Mouse (Mus musculus): ENCODE data around the gene Rfxap. TPM values are rescaled to one million over a fixed set of nuclear protein-coding genes. Genes with fewer than 3 reads are reported as not detected.
A peak's percentile ranks its signal among the peaks of the same experiment; 100 is the strongest.

Gene Rfxap
- polyA plus RNA-seq, 1 experiment: 69.0 TPM

DNA sequence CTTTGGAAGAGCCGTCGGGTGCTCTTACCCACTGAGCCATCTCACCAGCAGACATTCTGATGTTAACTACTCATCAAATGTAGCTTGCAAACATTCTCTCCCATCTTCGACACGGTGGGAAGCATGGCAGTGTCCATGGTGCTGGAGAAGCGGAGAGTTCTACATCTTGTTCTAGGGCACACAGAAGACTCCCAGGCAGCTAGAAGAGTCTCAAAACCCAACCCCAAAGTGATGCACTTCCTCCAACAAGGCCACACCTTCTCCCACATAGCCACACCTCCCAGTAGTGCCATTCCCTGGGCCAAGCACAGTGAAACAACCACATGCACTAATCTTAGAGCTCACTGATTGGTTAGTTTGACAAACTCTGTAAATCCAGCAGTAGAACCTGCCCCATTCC, 1.5 kb upstream of the Rfxap start:
- no peak for TF ChIP-seq POLR2A (IDR thresholded peaks at IDR 0.05; ENCODE audit: borderline replicate concordance, insufficient read depth, low read length)
- no peak for TF ChIP-seq CTCF (IDR thresholded peaks at IDR 0.05; ENCODE audit: borderline replicate concordance, insufficient read depth, low read depth, low read length)
- no peak for DNase-seq
- H3K27me3 ChIP-seq (ENCODE audit: control insufficient read depth, insufficient read depth, low read length): no peaks in the 10 kb centered on the region
- H3K4me3 ChIP-seq (replicated peaks; ENCODE audit: insufficient read depth, low read depth, low read length): no peak overlapping the region
- no peaks in the 10 kb centered on the region; the same call in 1 of the 2 replicates for H3K4me1 ChIP-seq (ENCODE audit: control insufficient read depth, insufficient read depth, low read length)
- H3K27ac ChIP-seq (ENCODE audit: insufficient read depth, low read length): no peak overlapping the region
- 73% methylated on average over 5 of the region's 5 CpGs for WGBS

DNA sequence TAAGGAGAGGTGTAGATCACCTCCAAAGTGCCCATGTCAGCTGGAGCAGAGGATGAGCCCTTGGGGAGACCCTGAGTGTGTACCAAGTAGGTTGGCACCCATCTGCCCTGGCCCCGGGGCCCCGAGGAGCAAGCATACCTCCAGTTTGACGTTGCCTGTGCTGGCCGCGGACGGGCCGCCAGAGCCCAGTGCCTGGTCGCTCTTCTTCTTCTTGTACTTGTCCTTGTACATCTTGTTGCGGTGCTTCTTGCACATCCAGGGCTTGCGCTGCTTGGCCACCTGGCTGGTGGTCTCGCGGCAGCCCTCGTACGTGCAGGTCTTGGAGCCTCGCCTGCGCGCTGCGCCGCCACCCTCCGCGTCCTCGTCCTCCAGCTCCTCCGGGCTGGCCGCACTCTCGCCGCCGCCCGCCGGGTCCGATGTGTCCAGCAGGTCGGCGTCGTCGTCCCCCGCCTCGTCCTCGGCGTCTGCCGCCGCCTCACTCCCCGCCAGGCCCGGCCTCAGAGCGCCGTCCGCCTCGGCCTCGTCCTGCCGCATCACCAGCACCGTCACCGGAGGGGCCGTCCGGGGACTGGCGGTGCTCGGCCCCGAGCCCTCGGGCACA, 430 bp downstream of the Rfxap start:
- TF ChIP-seq CTCF (IDR thresholded peaks at IDR 0.05; ENCODE audit: borderline replicate concordance, insufficient read depth, low read depth, low read length) (no peak), POLR2A (IDR thresholded peaks at IDR 0.05; ENCODE audit: borderline replicate concordance, insufficient read depth, low read length) (no peak)
- Histone ChIP-seq H3K4me1 (ENCODE audit: control insufficient read depth, insufficient read depth, low read length) (no peaks in the 10 kb centered on the region; the same call in 1 of the 2 replicates), H3K4me3 (replicated peaks; ENCODE audit: insufficient read depth, low read depth, low read length) (peak overlapping the region; percentile 85), H3K27me3 (ENCODE audit: control insufficient read depth, insufficient read depth, low read length) (no peaks in the 10 kb centered on the region), H3K27ac (ENCODE audit: insufficient read depth, low read length) (peak overlapping the region; percentile 85)
- under 1% methylated on average over 56 of the region's 56 CpGs for WGBS
- DNase-seq: no peak

DNA sequence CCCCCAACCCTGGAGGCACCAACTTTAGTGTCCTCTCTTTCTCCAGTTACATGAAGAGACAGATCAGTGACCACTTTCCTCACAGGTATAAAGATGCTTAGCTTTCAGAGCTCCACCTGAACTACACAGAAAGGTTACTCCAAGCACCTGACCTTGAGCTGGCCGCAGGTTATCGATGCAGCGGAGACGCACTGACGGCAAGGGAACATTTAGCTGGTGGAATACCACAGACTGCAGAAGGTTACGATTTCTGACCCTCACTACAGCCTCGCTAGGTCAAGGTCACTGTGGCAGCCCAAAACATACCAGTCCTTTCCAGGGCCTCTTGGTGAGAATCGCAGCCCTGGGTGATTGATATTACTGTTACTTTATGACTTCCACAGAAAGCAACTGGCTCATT, 3.9 kb downstream of the Rfxap start:
- no peak overlapping the region for H3K4me3 ChIP-seq (replicated peaks; ENCODE audit: insufficient read depth, low read depth, low read length)
- WGBS: 95% methylated on average over 8 of the region's 8 CpGs
- DNase-seq: no peak
- TF ChIP-seq POLR2A (IDR thresholded peaks at IDR 0.05; ENCODE audit: borderline replicate concordance, insufficient read depth, low read length) (no peak), CTCF (IDR thresholded peaks at IDR 0.05; ENCODE audit: borderline replicate concordance, insufficient read depth, low read depth, low read length) (no peak)
- H3K27me3 ChIP-seq (ENCODE audit: control insufficient read depth, insufficient read depth, low read length): no peaks in the 10 kb centered on the region
- no peaks in the 10 kb centered on the region; the same call in 1 of the 2 replicates for H3K4me1 ChIP-seq (ENCODE audit: control insufficient read depth, insufficient read depth, low read length)
- H3K27ac ChIP-seq (ENCODE audit: insufficient read depth, low read length): no peak overlapping the region

GRCm38 (mm10) chr3:54797211-54797610, 10.4 kb downstream of the Rfxap start:
- Histone ChIP-seq H3K4me3 (replicated peaks; ENCODE audit: insufficient read depth, low read depth, low read length) (no peak overlapping the region), H3K27me3 (ENCODE audit: control insufficient read depth, insufficient read depth, low read length) (no peaks in the 10 kb centered on the region), H3K27ac (ENCODE audit: insufficient read depth, low read length) (no peak overlapping the region), H3K4me1 (ENCODE audit: control insufficient read depth, insufficient read depth, low read length) (no peaks in the 10 kb centered on the region)
- peak; percentile 49 to 58 for DNase-seq
- TF ChIP-seq CTCF (IDR thresholded peaks at IDR 0.05; ENCODE audit: borderline replicate concordance, insufficient read depth, low read depth, low read length) (peak; percentile 53; the same call in 1 of the 2 replicates), POLR2A (IDR thresholded peaks at IDR 0.05; ENCODE audit: borderline replicate concordance, insufficient read depth, low read length) (no peak)
- WGBS: 35% methylated on average over 16 of the region's 16 CpGs

DNA sequence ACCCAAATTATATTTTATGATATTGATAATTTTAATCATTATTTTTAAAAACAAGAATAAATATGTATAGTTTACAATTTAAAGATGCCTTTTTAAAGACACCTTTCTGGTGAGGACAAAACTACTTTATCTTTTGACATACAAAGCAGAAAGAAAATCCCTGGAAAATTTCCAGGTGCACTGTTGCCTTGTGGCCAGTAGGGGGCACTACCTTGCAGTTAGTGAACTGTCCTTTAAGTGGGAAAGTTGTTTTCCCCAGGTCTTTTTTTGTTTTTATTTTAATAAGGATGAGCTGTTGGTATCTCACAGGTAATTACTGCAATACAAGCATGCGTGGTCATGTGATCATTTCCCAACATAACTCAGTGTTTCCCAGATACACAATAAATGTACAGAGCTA, 11.8 kb downstream of the Rfxap start:
- Histone ChIP-seq H3K27me3 (ENCODE audit: control insufficient read depth, insufficient read depth, low read length) (no peaks in the 10 kb centered on the region), H3K4me3 (replicated peaks; ENCODE audit: insufficient read depth, low read depth, low read length) (no peak overlapping the region), H3K4me1 (ENCODE audit: control insufficient read depth, insufficient read depth, low read length) (no peaks in the 10 kb centered on the region), H3K27ac (ENCODE audit: insufficient read depth, low read length) (no peak overlapping the region)
- TF ChIP-seq POLR2A (IDR thresholded peaks at IDR 0.05; ENCODE audit: borderline replicate concordance, insufficient read depth, low read length): no peak
- TF ChIP-seq CTCF (IDR thresholded peaks at IDR 0.05; ENCODE audit: borderline replicate concordance, insufficient read depth, low read depth, low read length): peak; percentile 27; the same call in 1 of the 2 replicates
- 100% methylated on average over 1 of the region's 1 CpGs for WGBS
- no peak for DNase-seq

GRCm38 (mm10) chr3:54795379-54795778, 12.2 kb downstream of the Rfxap start:
- 95% methylated on average over 5 of the region's 5 CpGs for WGBS
- Histone ChIP-seq H3K4me1 (ENCODE audit: control insufficient read depth, insufficient read depth, low read length) (no peaks in the 10 kb centered on the region), H3K27me3 (ENCODE audit: control insufficient read depth, insufficient read depth, low read length) (no peaks in the 10 kb centered on the region), H3K4me3 (replicated peaks; ENCODE audit: insufficient read depth, low read depth, low read length) (no peak overlapping the region), H3K27ac (ENCODE audit: insufficient read depth, low read length) (no peak overlapping the region)
- no peak for DNase-seq
- TF ChIP-seq POLR2A (IDR thresholded peaks at IDR 0.05; ENCODE audit: borderline replicate concordance, insufficient read depth, low read length) (no peak), CTCF (IDR thresholded peaks at IDR 0.05; ENCODE audit: borderline replicate concordance, insufficient read depth, low read depth, low read length) (no peak)

GRCm38 (mm10) chr3:54793762-54794161, 13.8 kb downstream of the Rfxap start:
- 87% methylated on average over 6 of the region's 6 CpGs for WGBS
- H3K4me1 ChIP-seq (ENCODE audit: control insufficient read depth, insufficient read depth, low read length): no peaks in the 10 kb centered on the region
- H3K27me3 ChIP-seq (ENCODE audit: control insufficient read depth, insufficient read depth, low read length): no peaks in the 10 kb centered on the region
- H3K27ac ChIP-seq (ENCODE audit: insufficient read depth, low read length): no peak overlapping the region
- TF ChIP-seq POLR2A (IDR thresholded peaks at IDR 0.05; ENCODE audit: borderline replicate concordance, insufficient read depth, low read length) (no peak), CTCF (IDR thresholded peaks at IDR 0.05; ENCODE audit: borderline replicate concordance, insufficient read depth, low read depth, low read length) (no peak)
- no peak for DNase-seq
- no peak overlapping the region for H3K4me3 ChIP-seq (replicated peaks; ENCODE audit: insufficient read depth, low read depth, low read length)

Data from cerebellum, adult 2 months (tissue).